Comparison of ENCODE assay signal across 20 mouse cellular contexts in genomic region chr6:7759385-7759784, GRCm38 (mm10).
A peak's percentile ranks its signal among the peaks of the same experiment; 100 is the strongest.
DNase-seq lines count a peak whose midpoint lies in the region; ATAC-seq and TF ChIP-seq lines count a peak whose summit lies in the region.
"Had no signal": no experiment of that assay in that cellular context is flagged by ENCODE, and none has a peak within 500 bp of the region (broad histone marks: within the 10 kb centered on the region; RNA-seq: fewer than 3 reads in every experiment).

No protein-coding gene starts in this region.

- H3K4me2 ChIP-seq in liver, embryonic 12.5 days, result peak overlapping the region; percentile 24
- no peak overlapping the region for H3K4me2 ChIP-seq in liver, embryonic 16.5 days (ENCODE audit: low read depth, low read length)
- H3K4me2 ChIP-seq: embryonic facial prominence, embryonic 13.5 days; forebrain, embryonic 12.5 days; heart, embryonic 12.5 days; hindbrain, embryonic 15.5 days had no signal

- no peaks in the 10 kb centered on the region for H3K9me3 ChIP-seq in G1E (replicated peaks)
- no peaks in the 10 kb centered on the region for H3K9me3 ChIP-seq in liver, embryonic 12.5 days (replicated peaks)
- H3K9me3 ChIP-seq in liver, embryonic 16.5 days (replicated peaks; ENCODE audit: control insufficient read depth, low read length), result no peaks in the 10 kb centered on the region
- H3K9me3 ChIP-seq: embryonic facial prominence, embryonic 13.5 days; forebrain, embryonic 12.5 days; heart, embryonic 12.5 days; hindbrain, embryonic 10.5 days; hindbrain, embryonic 15.5 days had no signal

- ATAC-seq in G1E (ENCODE audit: extremely low read depth, insufficient number of reproducible peaks, low FRiP score, poor library complexity, severe bottlenecking), result peak; percentile 66
- ATAC-seq in liver, embryonic 12.5 days, result peak; percentile 98
- peak; percentile 92 for ATAC-seq in liver, embryonic 16.5 days (ENCODE audit: low read depth)
- ATAC-seq: forebrain, embryonic 16.5 days had no signal

- no peaks in the 10 kb centered on the region for H3K36me3 ChIP-seq in G1E (replicated peaks)
- no peaks in the 10 kb centered on the region for H3K36me3 ChIP-seq in liver, embryonic 12.5 days
- no peaks in the 10 kb centered on the region for H3K36me3 ChIP-seq in liver, embryonic 16.5 days (ENCODE audit: control insufficient read depth, insufficient read depth)
- H3K36me3 ChIP-seq: embryonic facial prominence, embryonic 13.5 days; forebrain, embryonic 12.5 days; heart, embryonic 12.5 days; hindbrain, embryonic 10.5 days; hindbrain, embryonic 15.5 days had no signal

- no peak for DNase-seq in G1E (ENCODE audit: low spot score)
- peak; percentile 51 for DNase-seq in c-Kit-positive CD71-positive TER-119-negative erythroid progenitor cells, embryonic 14.5 days (ENCODE audit: low read depth)
- no peak for DNase-seq in kidney, postnatal 25 days
- no peak for DNase-seq in adrenal gland, adult 8-10 months
- no peak for DNase-seq in gastrocnemius, adult 2 months
- DNase-seq in gastrocnemius, adult 8-10 months (ENCODE audit: low spot score in 2 of 2), result no peak
- DNase-seq: adrenal gland, postnatal 25 days; cerebellum, adult 11-12 months; cerebellum, adult 9-10 months; cerebellum, postnatal 25 days; gastrocnemius, postnatal 25 days had no signal

- H3K27me3 ChIP-seq in G1E (ENCODE audit: insufficient read depth, low read length), result no peaks in the 10 kb centered on the region
- no peaks in the 10 kb centered on the region for H3K27me3 ChIP-seq in liver, embryonic 12.5 days (replicated peaks)
- no peaks in the 10 kb centered on the region for H3K27me3 ChIP-seq in liver, embryonic 16.5 days (ENCODE audit: control insufficient read depth, insufficient read depth, low read depth, low read length)
- H3K27me3 ChIP-seq: CH12.LX; embryonic facial prominence, embryonic 13.5 days; forebrain, embryonic 12.5 days; heart, embryonic 12.5 days; hindbrain, embryonic 15.5 days had no signal

- TF ChIP-seq CTCF in G1E (IDR thresholded peaks at IDR 0.05; ENCODE audit: low read depth, low read length), result no peak
- no peak for TF ChIP-seq CTCF in gastrocnemius, adult 2 months (IDR thresholded peaks at IDR 0.05)

- H3K27ac ChIP-seq in liver, embryonic 12.5 days, result peak overlapping the region; percentile 26; the same call in 1 of the 2 replicates
- no peak overlapping the region for H3K27ac ChIP-seq in liver, embryonic 16.5 days (ENCODE audit: low read length)
- no peak overlapping the region for H3K27ac ChIP-seq in gastrocnemius, adult 2 months
- H3K27ac ChIP-seq: embryonic facial prominence, embryonic 13.5 days; forebrain, embryonic 12.5 days; hindbrain, embryonic 10.5 days; hindbrain, embryonic 15.5 days had no signal

- no peak overlapping the region for H3K4me3 ChIP-seq in G1E (ENCODE audit: low read depth, low read length)
- H3K4me3 ChIP-seq in liver, embryonic 12.5 days, result no peak overlapping the region
- H3K4me3 ChIP-seq in liver, embryonic 16.5 days (ENCODE audit: low read depth, low read length), result no peak overlapping the region
- no peak overlapping the region for H3K4me3 ChIP-seq in gastrocnemius, adult 2 months
- H3K4me3 ChIP-seq: embryonic facial prominence, embryonic 13.5 days; forebrain, embryonic 12.5 days; heart, embryonic 12.5 days; hindbrain, embryonic 10.5 days; hindbrain, embryonic 15.5 days had no signal

- H3K9ac ChIP-seq in liver, embryonic 12.5 days, result no peak overlapping the region
- H3K9ac ChIP-seq in liver, embryonic 16.5 days (ENCODE audit: low read depth, low read length), result no peak overlapping the region
- H3K9ac ChIP-seq: embryonic facial prominence, embryonic 13.5 days; forebrain, embryonic 12.5 days; heart, embryonic 12.5 days; hindbrain, embryonic 15.5 days had no signal

- peaks cover 20% of the 10 kb centered on the region for H3K4me1 ChIP-seq in G1E (ENCODE audit: insufficient read depth, low read depth, low read length)
- peaks cover 29% of the 10 kb centered on the region for H3K4me1 ChIP-seq in liver, embryonic 12.5 days
- peaks cover 5% of the 10 kb centered on the region; the same call in 1 of the 2 replicates for H3K4me1 ChIP-seq in liver, embryonic 16.5 days (ENCODE audit: control insufficient read depth, low read depth, low read length)
- H3K4me1 ChIP-seq: forebrain, embryonic 12.5 days; heart, embryonic 12.5 days; hindbrain, embryonic 10.5 days; hindbrain, embryonic 15.5 days had no signal

- intact Hi-C loops in gastrocnemius, adult 2 months (cut with DNase I), result no loop called here

- WGBS in liver, embryonic 12.5 days (ENCODE audit: insufficient replicate concordance), result 41% methylated on average over 5 of the region's 5 CpGs
- WGBS in liver, embryonic 16.5 days (ENCODE audit: insufficient replicate concordance), result 33% methylated on average over 5 of the region's 5 CpGs
